Mouse (Mus musculus): ENCODE measurements around the gene Myh9.

Gene Myh9

GRCm38 (mm10) chr15:77842047-77842843, at the start of gene Myh9:
Gene Myh9 (minus strand): TSS chr15:77842175.
- peak; percentile 100 for DNase-seq

- DNase-seq, result no peak
These were observed 49.8 kb upstream of the Myh9 start for GRCm38 (mm10) chr15:77891766-77892165.

GRCm38 (mm10) chr15:77889761-77890422, 47.9 kb upstream of the Myh9 start:
- DNase-seq, result no peak

GRCm38 (mm10) chr15:77888286-77888685, 46.3 kb upstream of the Myh9 start:
- DNase-seq, result no peak

- no peak for DNase-seq
These were observed 45.1 kb upstream of the Myh9 start for GRCm38 (mm10) chr15:77887093-77887488.

DNA sequence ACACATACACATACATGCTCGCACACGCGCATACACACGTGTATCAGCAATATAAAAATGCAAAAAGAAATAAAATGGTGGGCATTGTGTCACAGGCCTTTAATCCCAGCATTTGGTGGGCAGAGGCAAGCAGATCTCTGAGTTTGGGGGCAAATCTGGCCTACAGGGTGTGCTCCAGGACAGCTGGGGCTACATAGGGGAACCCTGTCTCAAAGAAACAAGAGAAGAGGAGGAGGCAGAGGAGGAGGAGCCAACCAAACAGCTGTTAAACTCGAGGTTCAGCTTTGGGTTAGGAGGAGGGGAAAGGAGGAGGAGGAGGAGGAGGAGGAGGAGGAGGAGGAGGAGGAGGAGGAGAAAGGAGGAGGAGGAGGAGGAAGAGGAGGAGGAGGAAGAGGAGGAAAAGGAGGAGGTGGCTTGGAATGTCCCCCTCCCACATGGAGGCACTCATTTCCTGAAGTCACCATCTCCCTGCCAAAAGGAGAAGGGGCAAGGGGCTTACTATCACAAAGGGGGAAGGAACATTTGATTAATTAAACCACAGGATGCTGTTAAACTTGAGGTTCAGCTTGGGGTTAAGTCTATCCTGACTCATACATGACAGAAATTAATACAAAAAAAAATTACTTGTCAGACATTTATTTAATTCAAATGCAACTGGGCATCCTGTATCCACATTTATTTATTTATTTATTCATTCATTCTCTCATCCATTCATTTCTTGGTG, 44.6 kb upstream of the Myh9 start:
- DNase-seq, result no peak

DNA sequence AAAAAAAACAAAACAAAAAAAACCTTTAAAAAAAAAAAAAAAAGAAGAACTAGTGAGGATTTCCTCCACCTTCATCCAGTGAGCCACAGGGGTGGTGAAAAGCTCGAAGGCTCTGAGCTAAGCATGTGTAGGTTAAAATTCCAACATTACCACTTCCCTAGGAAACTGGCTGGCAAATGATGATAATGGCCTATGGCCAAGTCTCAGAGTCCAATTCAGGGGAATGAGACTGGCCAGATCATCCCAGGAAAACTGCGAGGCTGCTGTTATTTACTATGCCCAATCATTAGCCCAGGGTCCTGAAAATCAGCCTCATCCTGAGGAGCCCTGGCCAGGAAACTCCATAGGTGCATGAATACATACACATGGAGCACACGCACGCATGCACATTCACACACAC, 44.0 kb upstream of the Myh9 start:
- DNase-seq, result no peak

DNA sequence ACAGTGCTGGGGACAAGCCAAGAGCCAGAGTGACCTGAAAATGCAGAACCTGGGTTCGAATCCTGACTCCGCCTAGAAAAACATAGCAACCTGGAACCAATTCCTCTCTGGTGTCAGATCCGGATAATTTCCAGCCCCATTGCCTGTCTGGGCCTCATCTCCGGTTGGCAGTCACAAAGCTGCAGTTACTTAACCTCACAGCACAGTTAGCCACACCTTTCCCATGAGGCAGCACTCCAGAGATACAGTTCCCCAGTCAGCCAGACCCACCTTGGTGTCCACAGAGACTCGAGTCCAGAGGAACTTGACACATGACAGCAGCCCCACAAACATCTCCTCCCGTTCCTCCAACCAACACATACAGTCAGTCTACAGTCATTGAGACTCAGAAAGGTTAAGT, 43.2 kb upstream of the Myh9 start:
- no peak for DNase-seq

DNA sequence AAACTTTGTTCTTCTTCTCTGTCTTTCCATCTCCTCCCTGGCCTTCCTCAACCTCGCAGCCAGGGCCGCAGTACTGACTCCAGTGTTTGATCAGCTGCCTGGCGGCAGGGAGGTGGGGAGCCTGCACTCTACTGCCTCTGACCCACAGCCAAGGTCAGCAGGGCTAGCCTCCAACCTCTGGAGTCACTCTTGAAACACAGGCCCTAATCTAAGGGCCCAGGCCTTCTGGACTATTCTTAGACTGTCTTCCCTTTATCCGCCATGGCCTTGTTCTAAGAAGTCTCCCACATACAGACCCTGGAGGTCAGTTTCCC, 41.7 kb upstream of the Myh9 start:
- no peak for DNase-seq

GRCm38 (mm10) chr15:77882797-77883696, 41.1 kb upstream of the Myh9 start:
- no peak for DNase-seq

- DNase-seq, result no peak
These were observed 40.3 kb upstream of the Myh9 start for GRCm38 (mm10) chr15:77882297-77882696.

DNA sequence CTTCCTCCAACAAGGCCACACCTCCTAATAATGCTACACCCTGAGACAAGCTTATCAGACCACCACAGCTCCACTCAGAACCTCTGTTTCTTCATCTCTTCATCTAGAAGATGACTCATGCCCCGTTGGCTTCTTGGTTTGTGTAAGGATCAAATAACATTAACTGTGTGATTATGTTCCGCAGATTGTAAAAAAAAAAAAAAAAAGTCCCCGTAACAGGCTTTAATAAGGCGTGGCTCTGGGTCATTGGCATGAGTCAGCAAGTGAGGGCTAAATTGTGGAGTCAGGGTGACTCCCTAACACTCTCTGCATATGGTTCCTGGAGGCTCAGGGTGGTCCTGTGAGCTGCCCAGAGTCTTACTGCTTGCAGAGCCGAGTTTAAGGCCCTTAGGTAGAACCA, 39.7 kb upstream of the Myh9 start:
- no peak for DNase-seq

GRCm38 (mm10) chr15:77880738-77881137, 38.8 kb upstream of the Myh9 start:
- DNase-seq, result no peak

DNA sequence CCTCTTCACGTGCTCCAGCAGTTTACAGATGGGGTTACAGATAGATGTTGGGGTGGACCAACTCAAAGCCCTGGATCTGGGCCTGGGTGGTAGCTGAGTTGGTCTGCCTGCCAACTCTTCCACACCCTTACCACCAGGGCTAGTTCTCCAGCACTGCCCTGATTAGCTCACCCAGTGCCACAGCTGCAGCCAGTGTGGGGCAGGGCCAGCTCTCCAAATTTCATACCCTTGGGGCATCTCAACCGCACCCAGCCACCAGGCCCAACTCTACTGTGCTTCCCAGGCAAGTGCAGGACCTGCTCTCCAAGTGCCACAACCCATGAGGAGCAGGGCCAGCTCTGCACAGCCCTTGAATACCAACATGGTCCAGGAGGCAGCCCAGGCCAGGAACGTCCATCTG, 37.8 kb upstream of the Myh9 start:
- DNase-seq, result no peak

- no peak for DNase-seq
These were observed 35.2 kb upstream of the Myh9 start for GRCm38 (mm10) chr15:77877209-77877608.

- DNase-seq, result no peak
These were observed 34.7 kb upstream of the Myh9 start for GRCm38 (mm10) chr15:77876716-77877115.

- DNase-seq, result no peak
These were observed 34.0 kb upstream of the Myh9 start for GRCm38 (mm10) chr15:77875953-77876352.

- no peak for DNase-seq
These were observed 32.8 kb upstream of the Myh9 start for GRCm38 (mm10) chr15:77874807-77875206.

- no peak for DNase-seq
These were observed 32.3 kb upstream of the Myh9 start for GRCm38 (mm10) chr15:77874310-77874709.

GRCm38 (mm10) chr15:77873564-77873963, 31.6 kb upstream of the Myh9 start:
- DNase-seq, result no peak

GRCm38 (mm10) chr15:77872996-77873395, 31.0 kb upstream of the Myh9 start:
- no peak for DNase-seq

GRCm38 (mm10) chr15:77868340-77868739, 26.4 kb upstream of the Myh9 start:
- DNase-seq, result no peak
